Mouse (Mus musculus) left cerebral cortex, postnatal 4 days (tissue): ENCODE results near the gene Atp6v0a4. TPM values are rescaled to one million over a fixed set of nuclear protein-coding genes. Genes with fewer than 3 reads are reported as not detected.

Experiments used
- DNase-seq: peaks from one replicate; pipeline ENCODE4 v3.0.0-alpha.2; 2022
- intact Hi-C: fragments of 180-260 bp; cut with DNase I; formaldehyde crosslinking; loops from one replicate; pipeline ENCODE4 v1.15.1; 2025
- total RNA-seq, 2 experiments: library from RNA; stranded (reverse); gene quantifications; 2 replicates each; pipeline ENCODE4 v1.2.3; 2021

Atp6v0a4 gene
- 1 to 10 TPM; 3.0 to 3.2 TPM for total RNA-seq

DNA sequence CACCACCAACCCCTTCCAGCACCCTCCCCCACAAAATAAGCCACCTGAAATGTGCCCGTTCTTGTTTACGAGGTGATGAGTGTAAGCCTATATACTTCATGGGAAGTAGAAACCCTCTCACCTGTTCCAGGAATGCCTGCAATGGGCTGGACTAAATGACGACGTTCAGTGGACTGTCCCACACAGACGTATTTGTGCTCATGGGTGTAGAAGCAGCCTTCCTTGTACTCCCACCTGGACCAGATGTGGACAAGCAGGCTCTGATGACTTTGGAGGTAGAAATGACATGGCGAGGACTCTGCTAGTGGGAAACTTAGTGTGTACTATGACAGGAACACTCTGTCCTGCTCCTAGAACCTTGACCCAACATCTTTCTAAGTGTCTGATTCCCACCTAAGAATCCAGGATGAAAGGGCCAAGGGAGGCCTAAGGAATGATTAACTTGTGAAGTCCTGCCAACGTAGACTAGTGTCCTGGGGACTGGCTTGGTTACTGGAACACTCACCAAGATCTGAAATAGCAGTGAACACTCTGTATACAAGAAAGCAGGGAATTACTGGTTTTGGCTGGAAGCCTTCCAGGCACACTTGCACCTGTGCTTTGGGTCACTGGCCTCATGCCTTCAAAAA lies at the start of gene Atp6v0a4:
Atp6v0a4 (minus strand) TSS at position 380 of the 629 bp plus-strand sequence.
- intact Hi-C loops = no loop called here
- no peak for DNase-seq

DNA sequence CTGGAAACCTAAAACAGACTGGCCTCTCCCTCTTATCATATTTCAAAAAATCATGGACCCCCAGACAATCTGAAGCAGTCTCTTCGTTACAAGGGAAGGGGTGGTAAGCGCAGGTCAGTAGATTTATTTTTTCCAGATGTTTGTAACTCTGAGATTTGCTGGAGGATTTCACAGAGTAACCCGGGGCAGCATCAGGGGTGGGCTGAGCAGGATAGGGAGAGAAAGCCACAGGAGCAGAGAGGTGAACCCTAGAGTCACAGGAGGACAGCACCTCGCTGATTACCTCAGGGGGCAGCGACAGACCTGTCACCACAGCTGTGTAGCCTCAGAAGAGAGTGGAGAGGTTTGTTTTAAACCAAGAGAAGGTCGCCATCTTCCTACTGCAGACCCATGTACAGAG lies 41.0 kb upstream of the Atp6v0a4 start:
- no peak for DNase-seq
- intact Hi-C loops = loop anchor here (10.0 kb wide), 1 partner anchor 159 kb away; no protein-coding TSS in a partner anchor

DNA sequence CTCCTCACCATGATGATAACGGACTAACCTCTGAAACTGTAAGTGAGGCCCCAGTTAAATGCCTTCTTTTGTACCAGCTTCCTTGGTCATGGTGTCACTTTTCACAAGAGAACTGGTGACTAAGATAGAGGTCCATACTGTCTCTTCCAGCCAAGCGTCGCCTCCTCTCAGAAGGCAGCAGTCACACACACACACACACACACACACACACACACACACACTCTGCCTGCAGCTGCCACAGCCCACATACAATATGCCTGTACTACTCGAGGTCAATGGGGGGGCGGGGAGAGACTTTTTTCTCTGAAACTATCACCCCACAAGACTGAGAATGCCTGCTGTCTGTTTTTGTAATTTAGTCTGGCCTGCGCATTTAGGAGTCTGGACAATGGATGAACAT lies 40.3 kb upstream of the Atp6v0a4 start:
- intact Hi-C loops = loop anchor here (10.0 kb wide), 1 partner anchor 160 kb away; no protein-coding TSS in a partner anchor

DNA sequence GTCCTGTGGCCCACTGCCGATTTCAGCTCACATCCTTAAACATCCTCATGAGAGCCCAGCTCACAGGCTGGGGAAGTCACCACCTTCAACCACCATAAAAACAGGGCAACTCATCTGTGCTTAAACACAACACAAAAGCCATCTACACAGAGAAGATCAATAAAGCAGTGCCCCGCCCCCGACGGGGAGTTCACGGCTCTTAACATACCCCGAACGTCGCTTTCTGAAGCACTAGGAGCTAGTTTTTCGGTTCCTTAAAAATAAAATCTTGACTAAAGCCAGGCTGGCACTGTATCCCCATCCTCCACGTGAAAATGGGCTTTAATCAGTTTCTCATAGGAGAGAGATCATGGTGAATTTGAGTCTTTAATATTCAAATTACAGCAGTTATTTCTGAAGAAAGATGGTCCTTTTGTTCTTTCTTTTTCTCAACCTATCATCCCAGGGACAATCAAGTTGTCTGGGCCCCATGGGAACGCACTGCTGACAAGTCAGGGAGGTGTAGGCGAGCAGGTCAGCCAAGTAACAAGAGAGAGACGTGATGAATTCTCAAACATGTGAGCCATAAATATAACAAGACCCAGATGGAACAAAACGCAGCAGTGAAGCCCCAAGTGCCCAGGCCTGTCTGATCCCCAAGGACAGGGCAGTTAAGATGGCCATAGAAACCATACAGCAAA lies 38.6 kb upstream of the Atp6v0a4 start:
- intact Hi-C loops = loop anchor here (10.0 kb wide), 1 partner anchor 162 kb away; no protein-coding TSS in a partner anchor
- DNase-seq = no peak

More for the DNA sequence above, 40.3 kb upstream of the Atp6v0a4 start:
- no peak for DNase-seq

DNA sequence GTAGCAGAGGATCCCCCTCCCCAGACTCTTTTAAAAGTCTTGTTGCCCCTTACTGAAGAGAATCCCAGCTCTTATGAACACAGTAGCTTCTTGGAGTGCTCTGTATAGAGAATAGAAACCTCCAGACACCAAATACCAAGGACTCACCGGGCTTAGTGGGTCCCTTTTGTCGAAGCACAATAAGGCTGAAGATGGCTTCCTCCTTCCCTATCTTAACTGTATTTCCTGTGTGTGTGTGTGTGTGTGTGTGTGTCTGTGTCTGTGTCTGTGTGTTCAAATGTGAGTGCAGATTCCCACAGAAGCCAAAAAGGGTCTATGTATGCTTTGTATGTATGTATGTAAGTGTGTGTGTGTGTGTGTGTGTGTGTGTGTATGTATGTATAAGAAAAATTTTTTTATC lies 36.2 kb upstream of the Atp6v0a4 start:
- no peak for DNase-seq
- intact Hi-C loops = loop anchor here (10.0 kb wide), 1 partner anchor 164 kb away; no protein-coding TSS in a partner anchor

DNA sequence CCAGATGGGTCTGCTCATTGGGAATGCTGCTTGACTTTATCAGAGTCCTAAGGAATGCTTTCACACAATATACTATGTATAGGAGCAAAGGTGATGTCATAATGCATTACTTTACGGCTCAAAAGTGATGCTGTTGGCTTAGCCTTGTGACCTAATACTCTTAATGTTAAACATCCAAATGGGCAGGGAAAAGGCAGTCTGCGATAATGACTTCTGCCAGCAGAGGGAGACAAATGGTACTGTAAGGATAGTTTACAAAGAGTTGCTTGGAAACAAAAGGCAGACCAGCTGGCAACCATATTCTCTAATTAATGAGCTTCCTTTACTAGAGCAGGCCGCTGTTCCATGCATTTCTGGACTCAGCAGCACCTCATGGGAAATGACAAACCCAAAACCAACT lies 35.7 kb upstream of the Atp6v0a4 start:
- DNase-seq = peak; percentile 83

DNA sequence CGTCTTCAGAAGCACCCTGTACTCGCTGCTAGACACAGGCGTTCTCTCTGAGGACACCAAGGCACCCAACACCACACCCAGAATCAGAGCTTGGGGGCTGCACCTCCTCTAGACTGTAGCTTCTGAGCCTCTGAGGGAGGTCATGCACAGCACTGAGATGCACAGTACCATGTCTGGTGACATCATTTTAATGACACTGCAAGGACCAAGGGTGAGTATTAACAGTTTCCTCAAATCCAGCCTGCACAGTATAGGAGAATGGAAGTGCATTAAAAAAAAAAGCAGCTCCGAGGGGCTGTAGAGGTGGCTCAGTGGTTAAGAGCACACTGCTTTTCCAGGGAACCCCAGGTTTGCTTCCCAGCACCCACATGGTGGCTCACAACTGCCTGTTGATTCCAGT lies 35.2 kb upstream of the Atp6v0a4 start:
- intact Hi-C loops = no loop called here
- no peak for DNase-seq

More for the DNA sequence above, 35.7 kb upstream of the Atp6v0a4 start:
- intact Hi-C loops = loop anchor here (10.0 kb wide), 1 partner anchor 165 kb away; no protein-coding TSS in a partner anchor

DNA sequence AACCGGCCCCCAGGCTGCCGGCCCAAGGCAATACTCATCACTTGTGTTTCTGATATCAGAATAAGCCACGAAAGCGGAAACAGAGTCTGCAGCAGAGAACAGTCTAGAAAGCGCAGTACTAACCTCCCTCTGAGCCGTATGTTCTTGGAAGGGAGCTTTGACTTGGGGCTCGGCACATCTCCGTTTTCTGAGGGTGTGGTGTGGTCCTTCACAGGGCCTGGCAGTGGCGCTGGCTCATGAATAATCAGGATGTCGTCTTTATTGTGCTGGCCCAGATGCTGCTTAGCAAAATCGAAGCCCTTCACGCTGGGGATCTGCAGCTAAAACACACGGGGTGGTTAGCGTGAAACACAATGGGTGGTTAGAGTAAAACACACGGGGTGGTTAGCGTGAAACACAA lies 33.5 kb upstream of the Atp6v0a4 start:
- intact Hi-C loops = no loop called here
- DNase-seq = no peak

DNA sequence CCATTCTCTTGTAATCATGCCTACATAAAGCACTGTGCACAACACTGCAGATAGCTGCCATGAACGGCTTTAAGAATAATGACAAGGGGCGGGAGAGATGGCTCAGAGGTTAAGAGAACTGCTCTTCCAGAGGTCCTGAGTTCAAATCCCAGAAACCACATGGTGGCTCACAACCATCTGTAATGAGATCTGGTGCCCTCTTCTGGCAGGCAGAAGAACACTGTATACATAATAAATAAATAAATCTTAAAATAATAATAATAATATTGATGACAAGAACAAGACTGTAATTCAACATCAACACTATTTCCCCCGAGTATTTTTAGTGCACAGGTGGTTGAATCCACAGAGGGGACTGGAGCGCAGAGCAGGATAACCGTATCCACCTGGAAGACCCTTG lies 31.8 kb upstream of the Atp6v0a4 start:
- intact Hi-C loops = no loop called here
- DNase-seq = no peak

DNA sequence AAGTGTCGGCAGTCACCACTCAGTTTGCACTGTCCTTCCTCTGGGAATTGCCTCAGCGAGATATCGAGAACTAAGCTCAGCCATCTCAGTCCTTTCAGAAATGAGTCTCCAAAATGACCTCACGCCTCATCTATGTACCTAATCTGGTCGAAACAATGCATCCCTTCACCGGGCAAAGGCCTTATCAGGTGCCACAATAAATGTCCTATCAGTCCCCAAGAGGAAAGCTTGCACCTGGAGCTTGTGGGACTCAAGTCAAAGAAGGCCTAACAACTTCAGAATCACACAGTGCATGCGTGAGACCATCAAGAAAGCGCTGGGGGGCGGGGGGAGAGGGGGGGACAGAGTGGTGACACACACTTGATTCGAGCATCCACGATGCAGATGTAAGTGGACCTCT lies 27.9 kb upstream of the Atp6v0a4 start:
- intact Hi-C loops = no loop called here
- no peak for DNase-seq

DNA sequence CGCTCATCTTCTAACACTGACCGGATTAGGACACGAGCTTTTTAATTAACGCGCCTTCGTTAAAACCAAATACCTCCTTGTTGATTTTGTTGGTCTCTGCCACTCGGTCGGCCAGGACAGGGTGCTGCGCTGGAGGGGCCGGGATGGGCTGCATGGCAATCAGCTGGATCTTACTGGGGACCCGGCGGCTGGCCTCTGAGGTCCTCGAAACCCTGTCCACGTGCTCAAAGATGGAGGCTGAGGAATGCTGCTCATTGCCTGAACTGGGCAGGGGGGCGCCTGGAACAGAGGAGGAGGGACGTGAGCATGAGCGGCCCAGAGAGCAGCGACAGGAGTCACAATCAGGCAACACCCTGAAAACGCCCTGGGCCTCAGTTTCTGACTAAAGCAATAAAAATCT lies 25.1 kb upstream of the Atp6v0a4 start:
- intact Hi-C loops = no loop called here
- no peak for DNase-seq

DNA sequence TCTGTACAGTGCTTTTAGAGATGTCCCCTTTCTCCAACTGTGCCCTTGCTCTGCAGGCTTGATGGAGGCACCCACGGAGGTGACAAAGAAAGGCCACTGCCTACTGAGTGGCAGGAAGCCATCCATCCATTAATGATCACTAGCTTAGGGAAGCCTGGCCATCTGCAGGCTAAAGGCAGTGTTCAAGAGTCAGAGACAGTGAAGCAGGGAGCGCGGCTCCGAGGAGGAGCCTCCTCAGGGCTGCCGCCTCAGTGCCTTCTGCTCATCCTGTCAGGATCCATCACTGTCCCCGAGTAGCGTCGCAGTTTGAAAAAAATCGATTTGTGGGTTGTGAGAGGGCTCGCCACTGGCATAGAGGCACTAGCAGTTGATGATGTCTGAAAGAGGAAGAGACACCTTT lies 24.2 kb upstream of the Atp6v0a4 start:
- no peak for DNase-seq
- intact Hi-C loops = no loop called here

DNA sequence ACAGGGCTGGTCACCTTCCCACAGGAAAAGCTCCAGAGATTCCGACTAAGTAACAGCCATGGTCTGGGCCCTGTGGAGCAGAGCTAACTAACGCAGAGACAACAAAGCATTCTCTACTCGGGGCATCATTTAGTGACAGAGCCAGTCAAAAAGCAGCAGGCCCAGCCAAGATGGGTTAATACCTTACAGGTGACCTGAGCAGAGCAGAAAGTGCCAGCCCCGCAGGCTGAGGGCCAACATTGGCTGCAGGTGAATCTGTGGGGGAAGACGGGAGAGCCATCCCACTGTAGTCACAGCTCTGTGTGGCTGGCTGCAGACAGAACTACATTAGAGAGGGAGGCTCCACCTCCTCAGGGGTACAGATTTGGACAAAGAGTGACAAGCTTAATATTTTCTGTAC lies 22.9 kb upstream of the Atp6v0a4 start:
- intact Hi-C loops = no loop called here
- DNase-seq = no peak

DNA sequence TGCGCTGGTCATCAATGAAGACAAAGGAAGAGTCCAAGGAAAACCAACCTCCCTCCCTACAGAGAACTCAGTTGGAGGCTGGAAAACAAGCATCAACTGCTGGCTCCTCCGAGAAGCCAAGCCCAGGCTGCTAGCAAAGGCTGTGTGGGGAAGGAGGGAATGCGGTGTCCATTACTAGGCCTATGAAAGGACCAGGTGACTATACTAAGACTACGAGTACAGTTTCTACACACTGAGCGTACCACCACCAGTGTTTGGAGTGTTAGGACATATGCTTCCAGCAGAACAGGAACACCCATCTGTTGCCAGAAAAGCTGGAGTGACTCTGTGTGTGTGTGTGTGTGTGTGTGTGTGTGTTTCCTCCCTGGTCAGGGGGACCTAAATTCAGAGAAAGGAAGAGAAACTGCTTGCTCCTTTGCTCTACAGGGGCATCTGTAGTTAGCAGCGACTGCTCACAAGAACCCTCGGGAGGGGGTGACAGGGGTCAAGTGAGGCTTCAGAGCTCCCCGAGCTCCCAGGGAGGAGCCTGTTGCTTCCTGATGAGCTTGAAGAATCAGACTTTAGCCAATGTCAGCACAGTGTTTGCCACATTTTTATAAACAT lies 21.2 kb upstream of the Atp6v0a4 start:
- no peak for DNase-seq
- intact Hi-C loops = no loop called here

DNA sequence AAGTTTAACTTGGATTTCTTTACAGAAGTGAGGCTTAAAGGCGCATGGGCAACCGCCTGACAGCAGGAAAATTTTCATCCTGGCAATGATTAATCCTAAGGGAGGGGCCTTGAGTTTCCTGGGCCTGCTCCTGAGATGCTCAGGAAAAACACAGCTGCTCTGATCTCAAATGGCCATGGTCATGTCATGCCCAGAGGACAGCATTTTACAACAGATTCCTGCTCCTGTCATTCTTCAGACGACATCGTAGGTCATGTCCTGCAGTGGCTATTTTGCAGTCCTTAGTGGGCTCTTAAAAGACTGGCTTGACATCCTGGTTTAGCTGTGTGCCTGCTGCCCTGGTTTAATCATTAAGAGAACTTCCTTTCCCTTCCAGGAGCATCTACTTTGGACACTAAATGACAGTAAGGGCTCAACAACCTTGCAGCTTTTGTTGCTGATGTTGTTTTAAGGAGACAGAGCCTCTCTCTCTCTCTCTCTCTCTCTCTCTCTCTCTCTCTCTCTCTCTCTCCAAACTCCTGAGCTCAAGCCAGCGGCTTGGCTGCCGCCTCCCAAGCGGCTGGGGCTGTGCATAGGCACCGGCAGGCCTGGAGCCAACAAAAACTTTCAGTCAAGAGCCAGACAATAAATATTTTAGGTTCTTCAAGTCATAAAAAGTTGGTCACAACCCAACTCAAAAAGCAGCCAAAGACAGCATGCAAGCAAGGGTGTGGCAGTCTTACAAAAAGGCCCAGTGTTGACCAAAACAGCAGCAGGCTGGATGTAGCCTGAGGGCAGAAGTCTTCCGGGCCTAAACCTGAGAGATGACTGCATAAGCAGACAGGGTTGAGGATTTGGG lies 20.0 kb upstream of the Atp6v0a4 start:
- DNase-seq = no peak
- intact Hi-C loops = no loop called here

DNA sequence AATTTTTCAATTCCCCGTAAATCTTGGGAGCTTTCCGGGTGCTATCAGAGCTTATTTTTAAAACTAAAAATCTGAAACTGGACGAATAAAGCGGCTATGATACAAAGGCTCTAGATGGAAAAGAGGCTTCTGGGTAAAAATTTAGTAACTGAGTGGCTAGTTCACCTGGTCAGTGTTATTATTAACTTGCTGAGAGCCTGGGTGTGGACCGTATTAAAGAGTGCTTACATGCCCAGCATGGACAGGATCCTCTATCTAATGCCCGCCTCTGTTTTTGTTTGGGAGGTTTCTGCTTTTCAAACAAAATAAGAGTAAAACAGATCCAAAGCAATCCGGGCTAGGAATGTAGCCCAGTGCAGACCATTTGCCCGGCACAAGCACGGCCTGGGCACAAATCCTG lies 16.0 kb upstream of the Atp6v0a4 start:
- no peak for DNase-seq
- intact Hi-C loops = no loop called here

DNA sequence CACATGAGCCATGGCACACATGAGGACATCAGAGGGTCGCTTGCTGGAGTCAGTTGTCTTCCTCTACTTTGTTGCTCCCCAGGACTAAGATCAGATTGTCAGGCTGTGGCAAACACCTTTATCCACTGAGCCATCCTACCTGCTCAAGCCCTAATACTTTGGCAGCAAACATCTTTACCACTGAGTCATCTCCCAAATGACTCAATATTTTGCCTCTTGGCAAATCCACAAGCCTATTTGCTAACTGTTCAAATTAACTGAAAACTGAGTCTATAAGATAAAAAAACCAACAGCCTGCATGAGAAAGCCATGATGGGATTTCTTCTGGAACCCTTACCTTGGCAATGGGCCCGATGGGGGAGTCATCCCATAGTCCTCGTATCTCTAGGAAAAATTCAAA lies 14.7 kb upstream of the Atp6v0a4 start:
- no peak for DNase-seq
- intact Hi-C loops = no loop called here

DNA sequence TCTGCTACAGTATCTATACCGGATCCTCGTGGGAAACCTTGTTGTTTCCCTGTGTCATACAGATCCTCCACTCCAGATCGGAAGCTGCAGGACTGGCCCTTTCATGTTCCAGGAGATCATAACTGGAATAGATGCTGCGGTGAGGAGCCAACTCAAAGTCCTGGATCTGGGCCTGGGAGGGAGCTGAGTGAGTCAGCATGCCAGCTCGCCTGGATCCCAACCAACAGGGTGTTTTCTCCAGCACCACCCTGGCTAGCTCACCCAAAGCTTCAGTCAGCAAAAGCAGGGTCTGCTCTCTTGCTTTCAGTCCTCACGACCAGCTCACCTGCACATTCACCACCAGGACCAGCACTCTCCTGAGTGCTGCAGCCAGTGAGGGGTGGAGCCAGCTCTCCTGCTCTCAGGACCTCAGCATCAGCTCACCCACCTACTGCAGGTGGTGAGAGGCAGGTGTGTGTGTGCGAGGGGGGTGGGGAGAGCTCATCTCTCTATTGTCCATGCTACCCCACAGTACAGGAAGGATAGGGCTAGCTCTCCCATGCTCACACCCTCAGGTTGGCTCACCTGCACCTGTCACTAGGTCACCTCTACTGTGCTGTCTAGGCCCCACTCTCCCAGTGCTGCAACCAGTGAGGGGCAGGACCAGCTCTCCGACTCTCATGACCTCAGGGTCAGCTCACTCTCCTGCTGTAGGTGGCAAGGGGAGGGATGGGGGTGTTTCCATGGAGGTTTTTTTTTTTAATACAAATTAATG lies 10.6 kb upstream of the Atp6v0a4 start:
- intact Hi-C loops = no loop called here
- DNase-seq = no peak

DNA sequence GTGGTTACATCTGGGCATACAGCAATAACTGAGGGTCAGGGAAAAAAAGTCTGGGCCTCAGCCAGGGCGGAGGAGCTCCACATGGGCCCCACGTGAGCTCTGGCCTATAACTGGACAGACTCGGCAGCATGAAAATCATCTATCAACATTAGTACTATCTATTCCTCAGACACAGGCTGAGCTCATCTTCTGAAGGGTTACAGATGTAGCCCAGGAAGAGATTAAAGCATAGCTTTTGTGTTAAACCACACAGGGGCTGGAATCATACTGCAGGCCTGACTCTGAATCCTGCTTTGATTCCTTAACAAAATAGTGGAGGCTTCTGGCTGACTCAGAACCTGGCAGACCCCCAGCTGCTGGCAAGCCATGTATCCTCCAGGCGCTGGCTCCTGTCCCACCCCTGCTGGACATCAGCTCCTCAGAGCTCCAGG lies 7.4 kb upstream of the Atp6v0a4 start:
- intact Hi-C loops = no loop called here
- DNase-seq = peak; percentile 67

DNA sequence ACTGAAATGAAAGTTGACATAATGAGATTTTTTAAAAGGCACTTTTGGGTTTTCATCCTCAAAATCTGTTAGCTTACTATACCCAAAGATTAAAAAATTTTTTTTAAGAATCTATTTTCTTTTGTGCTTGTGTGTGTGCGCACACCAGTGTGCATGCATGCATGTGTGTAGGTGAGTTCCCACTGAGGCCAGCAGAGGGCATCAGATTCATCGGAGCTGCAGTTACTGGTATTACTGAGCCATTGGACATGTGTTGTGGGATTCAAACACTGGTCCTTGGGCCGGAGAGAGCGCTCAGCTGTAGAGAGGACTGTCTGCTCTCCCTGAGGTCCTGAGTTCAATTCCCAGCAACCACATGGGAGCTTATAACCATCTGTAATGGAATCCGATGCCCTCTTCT lies 5.5 kb upstream of the Atp6v0a4 start:
- DNase-seq = no peak
- intact Hi-C loops = no loop called here
